Mouse (Mus musculus) gastrocnemius, adult 2 months (tissue): Measurements from ENCODE around the gene Aif1. TPM values are rescaled to one million over a fixed set of nuclear protein-coding genes. Genes with fewer than 3 reads are reported as not detected.
A peak's percentile ranks its signal among the peaks of the same experiment; 100 is the strongest.

Experiments used
- DNase-seq: peaks from one replicate; pipeline ENCODE4 v3.0.0; 2022
- H3K27ac ChIP-seq: fragments of 200-600 bp; 2 replicates; pipeline ENCODE4 v1.8.1; 2022; ENCODE audit warnings: mild to moderate bottlenecking
- H3K4me3 ChIP-seq: fragments of 200-600 bp; 2 replicates; pipeline ENCODE4 v1.8.1; 2022; ENCODE audit warnings: mild to moderate bottlenecking, moderate library complexity
- CTCF ChIP-seq: fragments of 200-600 bp; IDR thresholded peaks from 2 replicates; pipeline ENCODE4 v1.8.1; 2022; ENCODE audit warnings: antibody characterized with exemption, mild to moderate bottlenecking, moderate library complexity
- intact Hi-C: fragments of 180-260 bp; cut with DNase I; formaldehyde crosslinking; loops from one replicate; pipeline ENCODE4 v1.15.1; 2025
- total RNA-seq, 2 experiments: library from RNA; stranded (reverse); gene quantifications; 2 replicates each; pipeline ENCODE4 v1.2.3; 2021

The Aif1 gene
- total RNA-seq, 2 experiments from 2014 or later, result 0.75 TPM; not detected in 1

GRCm38 (mm10) chr17:35191723-35192122, 15.9 kb upstream of the Aif1 start:
- no peak overlapping the region for H3K4me3 ChIP-seq
- intact Hi-C loops, result no loop called here
- DNase-seq, result no peak
- 0 out of 2 replicates have a peak, but pooled peaks have one; percentile 5 for TF ChIP-seq CTCF
- H3K27ac ChIP-seq, result no peak overlapping the region

DNA sequence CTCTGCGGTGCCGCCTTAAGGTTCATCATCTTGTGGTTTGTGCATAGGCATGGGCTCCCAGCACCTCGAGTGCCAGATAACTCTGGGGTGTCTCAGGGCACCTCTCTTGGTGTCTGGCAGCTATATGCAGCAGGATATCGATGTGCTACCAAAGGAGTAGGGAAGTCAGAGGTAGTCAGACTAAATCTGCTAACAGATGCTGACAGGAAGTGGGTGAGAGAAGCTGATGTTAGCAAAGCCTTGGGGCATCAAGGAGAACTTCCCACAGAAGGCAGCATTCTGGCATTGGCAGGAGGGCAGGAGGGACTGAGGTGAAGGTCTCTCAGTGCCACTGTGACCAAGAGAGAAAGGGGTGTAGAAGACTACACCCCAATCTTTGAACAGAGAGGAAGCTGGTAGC, 14.2 kb upstream of the Aif1 start:
- no peak overlapping the region for H3K27ac ChIP-seq
- no peak for TF ChIP-seq CTCF
- intact Hi-C loops, result no loop called here

GRCm38 (mm10) chr17:35189186-35189585, 13.3 kb upstream of the Aif1 start:
- Histone ChIP-seq H3K27ac (no peak overlapping the region; the same call in 1 of the 2 replicates), H3K4me3 (no peak overlapping the region)
- DNase-seq, result no peak
- no peak for TF ChIP-seq CTCF
- intact Hi-C loops, result no loop called here

More for the DNA sequence above, 14.2 kb upstream of the Aif1 start:
- H3K4me3 ChIP-seq, result no peak overlapping the region
- DNase-seq, result no peak

DNA sequence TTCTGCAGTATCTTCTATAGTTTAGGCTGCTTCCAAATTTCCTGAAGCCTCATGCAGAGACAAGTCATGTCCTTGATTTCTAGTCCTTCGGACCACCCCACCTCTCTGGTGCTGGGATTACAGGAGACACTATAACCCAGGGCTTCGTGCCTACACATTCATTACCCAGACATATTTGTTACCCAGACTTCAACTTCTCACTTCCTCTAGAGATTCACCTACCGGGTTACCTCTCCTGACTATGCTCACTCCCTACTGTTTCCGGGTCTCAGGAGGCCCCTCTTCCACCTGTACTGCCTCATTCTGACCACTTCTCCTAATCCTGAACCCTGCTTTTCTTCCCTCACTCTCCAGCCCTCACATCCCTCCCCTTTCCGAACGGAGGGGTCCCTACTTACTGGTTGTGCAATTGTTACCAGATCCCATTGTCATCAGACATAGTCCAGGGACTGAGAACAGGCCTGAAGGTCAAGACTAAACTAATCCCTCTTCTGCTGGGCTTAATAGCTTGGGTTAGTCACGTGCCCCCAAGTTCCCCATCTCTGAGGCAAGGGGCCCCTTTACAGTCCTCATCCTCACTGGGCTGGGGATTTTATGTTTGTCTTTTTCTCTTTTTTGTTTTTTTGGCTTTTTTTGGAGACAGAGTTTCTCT, 12.2 kb upstream of the Aif1 start, which contains the start of gene Lst1:
Gene Lst1 (minus strand): TSS at position 481 of the 652 bp plus-strand sequence.
- intact Hi-C loops, result no loop called here
- no peak for TF ChIP-seq CTCF
- DNase-seq, result no peak
- no peak within 1 kb of the TSS; the same call in 1 of the 2 replicates for H3K27ac ChIP-seq
- H3K4me3 ChIP-seq, result peak within 1 kb of the TSS; percentile 8; the same call in 1 of the 2 replicates

DNA sequence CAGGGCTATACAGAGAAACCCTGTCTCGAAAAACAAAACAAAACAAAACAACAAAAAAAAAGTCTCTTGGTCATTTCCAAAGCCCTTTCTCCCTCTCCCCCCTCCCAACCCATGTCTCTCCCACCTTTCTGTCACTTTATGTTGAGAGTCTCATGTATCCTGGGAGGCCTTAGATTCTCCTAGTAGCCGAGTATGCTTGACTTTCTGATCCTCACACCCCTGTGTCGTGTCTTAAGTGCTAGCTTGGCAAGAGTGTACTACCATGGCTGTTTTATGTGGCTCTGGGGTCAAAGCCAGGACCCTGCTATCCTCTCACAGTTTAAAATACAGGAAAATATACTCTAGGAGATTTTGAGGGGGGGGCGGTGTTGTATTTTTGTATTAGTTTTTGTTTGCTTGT, 11.5 kb upstream of the Aif1 start:
- intact Hi-C loops, result no loop called here
- no peak for TF ChIP-seq CTCF
- H3K27ac ChIP-seq, result no peak overlapping the region
- no peak overlapping the region for H3K4me3 ChIP-seq
- DNase-seq, result no peak

DNA sequence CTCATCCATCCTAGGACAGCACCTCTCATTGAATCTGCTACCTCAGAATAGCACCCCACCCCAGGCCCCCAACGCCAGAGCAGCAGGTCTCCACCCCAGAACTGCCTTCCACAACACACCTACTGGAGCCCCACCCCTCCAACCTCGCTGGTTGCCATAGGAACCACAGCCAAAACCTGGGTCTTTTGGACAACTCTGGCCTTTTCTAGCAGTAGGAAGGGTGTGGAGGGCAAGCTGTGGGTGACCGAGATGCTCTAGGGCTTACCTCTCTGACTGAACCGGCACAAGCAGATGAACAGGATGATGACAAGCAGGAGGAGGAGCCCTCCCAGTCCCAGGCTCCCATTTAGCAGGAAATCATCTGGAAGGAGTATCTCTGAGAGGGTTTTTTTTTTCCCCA, 10.8 kb upstream of the Aif1 start:
- intact Hi-C loops, result no loop called here
- no peak for DNase-seq
- Histone ChIP-seq H3K27ac (peak overlapping the region; percentile 81), H3K4me3 (peak overlapping the region; percentile 73)
- TF ChIP-seq CTCF, result no peak

- peak overlapping the region; percentile 81 for H3K27ac ChIP-seq
- peak; percentile 81 for DNase-seq
- intact Hi-C loops, result no loop called here
- no peak for TF ChIP-seq CTCF
- H3K4me3 ChIP-seq, result peak overlapping the region; percentile 73
Measured at GRCm38 (mm10) chr17:35185639-35186611, 10.1 kb upstream of the Aif1 start.

DNA sequence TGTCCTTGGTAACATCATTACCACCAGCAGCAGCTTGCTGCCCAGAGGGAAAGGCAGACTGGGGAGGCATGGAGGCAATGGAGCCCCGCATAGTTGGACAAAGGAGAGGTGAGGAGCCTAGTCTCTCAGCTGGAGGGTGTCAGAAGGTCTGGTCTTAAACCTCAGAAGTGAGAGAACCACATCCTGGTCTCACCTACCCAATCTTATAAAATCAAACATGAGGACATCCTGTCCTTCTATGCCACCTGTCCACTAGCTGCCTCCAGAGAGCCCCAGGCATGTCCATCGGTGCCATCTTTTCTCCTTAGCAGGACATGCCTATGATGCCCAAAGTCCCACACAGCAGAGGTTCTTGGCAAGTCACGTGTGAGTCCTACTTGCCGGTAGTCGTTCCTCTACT, 4.2 kb upstream of the Aif1 start:
- no peak for TF ChIP-seq CTCF
- no peak for DNase-seq
- intact Hi-C loops, result no loop called here
- H3K27ac ChIP-seq, result no peak overlapping the region
- no peak overlapping the region for H3K4me3 ChIP-seq

DNA sequence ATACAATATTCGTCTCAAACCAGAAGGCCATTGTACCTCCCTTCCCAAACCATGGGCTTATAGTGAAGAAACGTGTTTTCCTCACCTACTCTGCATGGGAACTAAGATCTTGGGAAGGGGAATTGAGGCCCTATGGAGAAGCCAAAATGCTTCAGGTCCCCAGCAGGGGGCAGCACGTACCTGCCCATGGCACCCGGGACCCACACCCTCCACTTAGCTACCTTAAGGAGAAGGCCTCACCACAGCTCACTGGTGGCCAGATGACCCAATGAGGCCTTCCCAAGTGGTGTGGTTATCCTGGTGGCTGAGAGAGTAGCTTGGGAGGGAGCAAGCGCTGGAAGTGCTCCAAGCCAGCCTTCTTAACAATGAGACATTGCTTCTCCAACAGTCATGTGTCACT, 2.7 kb upstream of the Aif1 start:
- intact Hi-C loops, result loop anchor here (1.0 to 2.0 kb wide), 2 partner anchors 16 to 54 kb away; partner anchors contain the start of gene Ltb
- DNase-seq, result peak; percentile 87

DNA sequence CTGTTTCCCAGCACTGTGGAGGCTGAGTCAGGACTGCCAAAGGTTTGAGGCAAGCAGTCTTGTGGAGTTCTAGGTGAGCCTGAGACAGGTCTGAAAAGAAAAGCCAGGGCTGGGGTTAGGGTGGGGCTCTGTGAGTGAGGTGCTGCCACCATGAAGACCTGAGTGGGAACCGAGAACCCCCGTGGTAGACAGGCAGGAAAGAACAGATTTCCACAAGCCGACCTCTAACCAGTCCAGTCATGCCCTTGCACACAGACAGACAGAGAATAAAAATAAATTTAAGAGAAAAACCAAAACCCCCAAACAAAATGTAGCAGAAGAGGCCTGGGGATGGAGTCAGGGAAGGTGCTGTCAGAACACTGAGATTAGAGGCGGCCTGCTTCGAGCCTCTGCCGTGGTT, 486 bp downstream of the Aif1 start:
- intact Hi-C loops, result no loop called here
- no peak for DNase-seq
- TF ChIP-seq CTCF, result no peak
- Histone ChIP-seq H3K4me3 (no peak overlapping the region), H3K27ac (no peak overlapping the region)

More for the DNA sequence above, 2.7 kb upstream of the Aif1 start:
- Histone ChIP-seq H3K4me3 (no peak overlapping the region), H3K27ac (no peak overlapping the region)
- peak; percentile 95 for TF ChIP-seq CTCF

DNA sequence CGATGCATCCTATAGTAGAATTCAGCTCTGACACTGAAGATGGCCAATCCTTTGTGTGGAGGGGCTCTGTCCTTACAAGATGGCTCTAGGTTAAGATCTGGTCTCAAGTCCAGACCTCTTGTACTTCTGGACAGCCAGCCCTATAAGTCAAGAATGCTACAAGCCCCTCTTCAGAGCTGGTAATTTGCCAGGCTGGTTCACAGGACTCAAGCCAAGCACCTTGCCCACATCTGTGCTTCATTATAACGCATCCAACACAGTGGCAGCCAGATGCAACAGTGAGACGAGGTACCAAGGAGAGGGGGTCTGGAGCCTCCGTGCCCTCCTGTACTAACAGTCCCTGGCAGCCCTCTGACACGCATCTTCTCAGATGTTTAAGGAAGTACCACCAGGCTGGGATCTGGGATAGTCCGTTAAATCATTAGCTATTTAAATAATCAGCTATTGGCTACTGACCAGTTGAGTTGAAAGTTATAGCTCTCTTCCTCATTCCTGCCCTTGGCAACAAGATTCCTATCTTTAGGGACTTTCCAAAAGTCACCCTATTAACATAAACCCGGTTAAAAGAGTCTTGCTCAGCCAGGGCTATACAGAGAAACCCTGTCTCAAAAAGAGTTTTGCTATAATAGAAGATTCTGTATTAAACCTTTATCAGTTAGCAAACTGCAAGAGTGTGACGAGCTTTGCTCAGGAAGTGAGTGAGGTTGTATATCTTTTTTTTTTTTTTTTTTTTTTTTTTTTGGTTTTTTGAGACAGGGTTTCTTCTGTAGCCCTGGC, 1.5 kb downstream of the Aif1 start:
- no peak for TF ChIP-seq CTCF
- intact Hi-C loops, result no loop called here
- Histone ChIP-seq H3K4me3 (no peak overlapping the region), H3K27ac (no peak overlapping the region)
- DNase-seq, result no peak

GRCm38 (mm10) chr17:35173329-35173728, 2.5 kb downstream of the Aif1 start:
- intact Hi-C loops, result no loop called here
- TF ChIP-seq CTCF, result no peak
- Histone ChIP-seq H3K27ac (peak overlapping the region; percentile 12), H3K4me3 (no peak overlapping the region)
- DNase-seq, result no peak
